Mouse (Mus musculus) left cerebral cortex, adult 9 months (tissue): ENCODE measurements at regions not wholly inside any gene's neighbourhood (a gene's known extent, or its start where the extent isn't known, plus 50 kb on each side); places are given as distances from the start of the nearest gene placed in this dataset.

Source experiments
- DNase-seq, 2 experiments: peaks; one replicate each; pipeline ENCODE4 v3.0.0; 2022; ENCODE audit warnings: low spot score in 2 of 2

DNA sequence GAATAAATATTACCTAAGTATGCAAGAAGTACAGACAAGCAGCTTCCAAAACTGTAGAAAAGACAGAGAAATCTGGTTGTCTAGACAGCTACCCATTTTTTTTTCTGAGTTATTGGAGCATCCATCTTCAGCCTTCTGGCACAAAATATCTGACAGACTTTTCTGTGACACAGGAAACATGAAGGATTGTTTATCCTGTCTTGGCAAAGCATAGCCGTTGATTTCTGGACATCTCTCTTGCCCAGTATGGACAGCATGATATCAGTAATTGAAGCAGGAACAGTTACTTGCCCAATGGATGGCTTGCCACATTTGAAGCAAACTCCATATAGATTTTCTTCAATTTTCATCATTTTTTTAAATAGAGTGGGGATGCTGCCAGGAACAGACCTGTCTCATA is 96.1 kb upstream of the Naaladl2 start:
- no peak for DNase-seq

DNA sequence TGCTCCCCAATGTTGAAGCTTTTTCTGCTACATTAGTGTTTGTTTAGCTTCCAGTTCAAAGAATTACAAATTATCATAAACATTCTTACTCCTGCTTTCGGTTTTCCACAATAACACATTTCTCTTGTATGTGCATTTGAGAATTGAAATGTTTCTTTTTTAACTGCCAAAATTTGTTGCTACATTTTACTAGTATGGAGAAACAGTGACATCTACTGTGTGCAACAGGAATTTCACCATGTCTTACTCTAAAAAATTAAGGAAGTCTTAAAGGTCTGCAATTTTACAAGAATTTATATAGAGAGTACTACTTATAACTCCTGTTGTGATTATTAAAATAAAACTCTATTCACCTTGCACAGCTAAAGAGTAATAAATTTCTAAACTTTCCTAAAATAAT is 76.5 kb upstream of the Naaladl2 start:
- DNase-seq: no peak

DNA sequence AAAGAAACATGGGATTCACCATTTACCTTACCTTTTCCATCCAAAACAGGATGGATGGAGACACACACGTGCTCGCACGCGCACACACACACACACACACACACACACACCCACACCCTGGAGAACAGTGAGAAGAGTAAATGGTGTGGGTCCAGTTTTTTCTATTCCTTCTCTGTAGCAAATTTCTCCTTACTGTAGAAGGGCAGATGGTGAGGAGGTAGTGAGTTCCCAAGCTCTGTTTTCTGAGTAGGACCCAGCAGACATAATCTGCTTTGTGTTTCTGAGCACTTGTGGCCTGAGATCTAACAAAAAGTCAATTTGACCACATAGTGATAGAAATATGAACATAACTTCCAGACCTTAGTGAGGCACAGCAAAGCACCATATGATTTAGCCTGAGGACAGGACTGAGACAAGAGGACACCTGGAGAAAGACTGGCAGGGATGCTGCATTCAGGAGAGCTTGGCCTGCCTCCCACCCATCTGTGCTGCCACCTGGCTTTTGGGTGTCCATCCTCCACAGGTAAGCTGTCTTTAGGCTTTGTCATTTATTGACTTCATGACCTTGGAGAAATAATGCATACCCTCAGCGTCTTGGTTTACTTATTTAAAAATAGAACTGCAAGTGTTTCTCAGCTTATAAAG is 64.1 kb upstream of the Naaladl2 start:
- DNase-seq: peak in 1 of 2 experiments; percentile 19
